Mouse (Mus musculus) granulocyte monocyte progenitor cell, adult 5-6 weeks (primary cell): Measurements from ENCODE around the gene Cradd. TPM values are rescaled to one million over a fixed set of nuclear protein-coding genes. Genes with fewer than 3 reads are reported as not detected.

ENCODE experiments used
- ATAC-seq: replicated peaks from 2 replicates; pipeline ENCODE4 v1.8.0; 2016; ENCODE audit warnings: mild to moderate bottlenecking, moderate TSS enrichment, inconsistent platforms; ENCODE audit not compliant: poor library complexity, severe bottlenecking
- total RNA-seq, 2 experiments: library from RNA; stranded (forward) in 1 of 2; stranded (reverse) in 1 of 2; fragments of 200-712, 200-1000 nt in 1 of 2; fragments of >200 nt in 1 of 2; fragmentation: Nextera tagmentation in 1 of 2; gene quantifications; 2 replicates each; pipeline ENCODE4 v1.2.3; 2014 to 2017

Cradd gene
- total RNA-seq, 2 experiments from 2014 or later: 3.3 to 15.5 TPM

DNA sequence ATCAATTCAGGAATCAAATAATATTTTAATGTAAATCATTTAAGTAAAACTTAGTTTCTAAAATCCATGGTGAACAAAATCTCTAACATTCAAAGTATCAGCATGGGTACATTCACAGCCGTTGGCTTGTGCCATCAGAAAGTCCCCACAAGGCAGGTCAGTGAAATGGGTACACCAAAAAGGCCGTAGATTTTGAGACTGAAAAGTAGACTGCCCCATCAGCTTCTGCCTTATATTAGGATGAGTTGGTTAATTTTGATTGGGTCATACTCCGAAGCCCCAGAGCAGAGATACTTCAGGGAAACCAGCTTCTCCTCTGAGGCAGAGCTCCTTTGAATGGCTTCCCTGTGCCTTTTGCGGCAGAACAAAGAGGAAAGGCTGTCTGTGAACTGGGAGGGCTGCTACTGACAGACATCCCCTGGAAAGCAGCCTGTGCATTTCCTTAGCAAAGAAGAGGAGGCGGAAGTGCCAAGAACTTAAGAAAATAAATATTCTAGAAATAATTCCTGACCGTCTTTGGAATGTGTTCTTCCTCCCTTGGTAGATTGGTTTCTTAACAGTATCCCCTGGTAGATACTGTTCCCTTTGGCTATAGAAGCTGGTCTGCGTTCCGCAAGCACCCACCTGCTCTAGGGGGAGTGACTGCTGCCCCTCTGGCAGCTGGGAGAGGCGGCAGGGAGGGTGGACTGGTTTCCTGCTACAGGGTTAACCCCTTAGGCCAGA, 178.6 kb downstream of the Cradd start:
- ATAC-seq: no peak

GRCm38 (mm10) chr10:95144414-95145130, 179.4 kb downstream of the Cradd start:
- no peak for ATAC-seq

DNA sequence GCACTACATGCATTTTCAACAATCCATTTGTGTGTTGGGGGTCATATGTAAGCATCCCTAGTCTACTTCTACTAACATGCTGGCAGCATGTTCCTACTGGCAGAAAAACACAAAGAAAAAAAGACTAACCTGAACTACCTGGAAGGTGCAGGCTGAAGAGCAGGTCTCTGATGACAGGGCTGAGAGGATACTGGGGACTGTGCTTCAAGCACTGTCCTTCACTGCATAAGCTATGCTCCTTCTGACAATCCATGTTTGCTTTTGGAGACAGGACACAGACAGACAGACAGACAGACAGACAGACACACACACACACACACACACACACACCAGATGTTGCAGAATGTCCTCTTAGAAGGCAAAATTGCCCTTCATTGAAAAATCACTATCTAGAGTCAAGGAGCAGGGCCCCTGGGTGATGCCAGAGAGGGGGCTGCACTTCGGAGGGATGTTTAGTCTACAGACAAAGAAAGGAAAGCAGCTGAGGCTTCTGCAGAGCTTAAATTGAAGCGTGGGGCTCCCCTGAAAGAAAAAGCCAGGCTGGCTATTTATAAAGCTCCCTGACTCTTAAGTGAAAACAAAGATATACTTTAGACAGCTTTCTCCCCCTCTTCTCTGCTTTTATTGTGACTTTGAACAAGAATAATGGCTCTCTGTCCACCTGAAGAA, 180.4 kb downstream of the Cradd start:
- no peak for ATAC-seq

GRCm38 (mm10) chr10:95142844-95143435, 181.0 kb downstream of the Cradd start:
- no peak; the same call in 1 of the 2 replicates for ATAC-seq

DNA sequence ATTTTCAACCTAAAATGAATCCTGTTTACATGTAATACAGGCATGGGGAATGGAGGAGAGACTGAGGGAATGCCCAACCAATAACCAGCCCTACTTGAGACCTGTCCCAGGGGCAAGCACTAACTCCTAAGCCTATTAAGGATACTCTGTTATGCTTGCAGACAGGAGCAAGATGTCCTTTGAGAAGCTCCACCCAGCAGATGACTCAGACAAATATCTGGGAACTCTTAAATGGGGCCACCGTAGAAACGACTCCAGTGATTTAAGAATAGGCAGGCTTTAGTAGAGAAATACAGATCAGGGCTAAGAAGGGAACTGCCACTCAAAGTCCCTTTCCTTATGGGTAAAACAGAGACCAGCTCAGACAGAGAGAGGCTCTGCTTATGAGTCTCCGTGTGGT, 182.9 kb downstream of the Cradd start:
- no peak for ATAC-seq

DNA sequence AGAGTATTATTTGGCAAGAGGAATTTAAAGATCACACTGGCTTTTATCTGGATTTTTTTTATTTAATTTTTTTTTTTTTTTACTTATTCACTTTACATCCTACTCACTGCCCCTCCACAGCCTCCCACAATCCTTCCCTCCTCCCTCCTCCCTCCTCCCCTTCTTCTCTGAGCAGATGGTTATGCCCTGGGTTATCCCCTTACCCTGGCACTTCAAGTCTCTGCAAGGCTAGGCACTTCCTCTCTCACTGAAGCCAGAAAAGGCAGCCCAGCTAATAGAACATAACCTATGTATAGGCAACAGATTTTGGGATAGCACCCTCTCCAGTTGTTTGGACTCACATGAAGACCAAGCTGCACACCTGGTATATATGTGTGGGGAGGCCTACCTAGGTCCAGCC, 183.7 kb downstream of the Cradd start:
- no peak for ATAC-seq

GRCm38 (mm10) chr10:95139645-95140044, 184.3 kb downstream of the Cradd start:
- no peak for ATAC-seq

DNA sequence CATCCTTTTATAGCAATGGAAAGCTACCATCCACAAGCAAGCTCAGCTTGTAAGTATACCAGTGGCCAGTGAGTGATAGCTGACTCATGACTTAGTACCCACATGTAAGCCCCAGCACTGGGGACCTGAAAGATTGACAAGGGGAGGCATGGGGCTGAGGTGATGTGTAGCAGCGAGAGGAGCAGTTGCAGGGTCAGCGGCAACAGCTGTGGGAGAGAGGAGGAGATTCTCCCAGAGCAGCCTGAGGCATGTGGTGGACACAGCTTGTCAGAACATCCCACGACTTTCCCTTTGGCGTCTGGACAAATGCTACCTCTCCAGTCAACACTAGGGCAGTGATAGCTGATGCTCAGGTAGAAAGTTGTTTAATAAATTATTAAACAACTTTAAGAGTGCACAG, 190.9 kb downstream of the Cradd start:
- ATAC-seq: no peak

Other genes with a start within 250 kb of the Cradd start
- gene Socs2, start 93.0 kb upstream of the Cradd start, total RNA-seq (2014; fragmentation: Nextera tagmentation): not detected in 2 replicates
- gene Socs2, start 93.0 kb upstream of the Cradd start, total RNA-seq (2017): not detected in 2 replicates
- gene Mrpl42, start 177.8 kb upstream of the Cradd start, total RNA-seq (2014; fragmentation: Nextera tagmentation): 228 and 294 TPM in 2 replicates
- gene Mrpl42, start 177.8 kb upstream of the Cradd start, total RNA-seq (2017): 220 and 253 TPM in 2 replicates
- gene Ube2n, start 191.0 kb upstream of the Cradd start, total RNA-seq (2014; fragmentation: Nextera tagmentation): 256 and 281 TPM in 2 replicates
- gene Ube2n, start 191.0 kb upstream of the Cradd start, total RNA-seq (2017): 117 and 134 TPM in 2 replicates
- gene Nudt4, start 240.0 kb upstream of the Cradd start, total RNA-seq (2014; fragmentation: Nextera tagmentation): 29.7 and 51.7 TPM in 2 replicates
- gene Nudt4, start 240.0 kb upstream of the Cradd start, total RNA-seq (2017): 50.5 and 52.8 TPM in 2 replicates